Mouse (Mus musculus) kidney, embryonic 14.5 days (tissue): ENCODE data around the gene Tacc3. TPM values are rescaled to one million over a fixed set of nuclear protein-coding genes. Genes with fewer than 3 reads are reported as not detected.

Source experiments
- ATAC-seq: fragments of 200-750 bp; cut with Nextera tagmentation; 2 replicates; pipeline ENCODE4 v1.8.0; 2017; ENCODE audit warnings: moderate number of reproducible peaks, mild to moderate bottlenecking, moderate TSS enrichment, moderate library complexity; ENCODE audit not compliant: low FRiP score, low TSS enrichment
- H3K27ac ChIP-seq: fragments of 300-500 bp; sonication (generic); 2 replicates; pipeline ENCODE4 v1.5.1; 2014; ENCODE audit warnings: low read depth, mild to moderate bottlenecking, low read length, moderate library complexity, mixed read lengths
- H3K27me3 ChIP-seq: fragments of 300-500 bp; sonication (generic); 2 replicates; pipeline ENCODE4 v1.6.1; 2014; ENCODE audit warnings: mild to moderate bottlenecking, low read length; ENCODE audit not compliant: control insufficient read depth, insufficient read depth
- H3K36me3 ChIP-seq: fragments of 300-500 bp; sonication (generic); 2 replicates; pipeline ENCODE4 v1.6.1; 2014; ENCODE audit warnings: low read length, mixed read lengths; ENCODE audit not compliant: control insufficient read depth, insufficient read depth
- H3K4me1 ChIP-seq: fragments of 300-500 bp; sonication (generic); 2 replicates; pipeline ENCODE4 v1.6.1; 2014; ENCODE audit warnings: low read length, mixed read lengths; ENCODE audit not compliant: control insufficient read depth, insufficient read depth
- H3K4me2 ChIP-seq: fragments of 300-500 bp; sonication (generic); replicated peaks from 2 replicates; pipeline ENCODE4 v1.6.1; 2014; ENCODE audit warnings: low read depth, mild to moderate bottlenecking, low read length
- H3K4me3 ChIP-seq: fragments of 300-500 bp; sonication (generic); 2 replicates; pipeline ENCODE4 v1.5.1; 2014; ENCODE audit warnings: mild to moderate bottlenecking, low read length
- H3K9ac ChIP-seq: fragments of 300-500 bp; sonication (generic); 2 replicates; pipeline ENCODE4 v1.6.1; 2014; ENCODE audit warnings: low read depth, mild to moderate bottlenecking, low read length, moderate library complexity
- H3K9me3 ChIP-seq: fragments of 300-500 bp; sonication (generic); 2 replicates; pipeline ENCODE4 v1.6.1; 2016; ENCODE audit warnings: low read length; ENCODE audit not compliant: control insufficient read depth
- WGBS: fragments of 180-500 bp; shearing (Covaris S2); extraction: QIAGEN DNeasy Blood & Tissue Kit; methylation state at CpG from one replicate; pipeline ENCODE4 v1.1.7; 2014; 5-methylcytosine and 5-hydroxymethylcytosine counted together
- polyA plus RNA-seq: library from polyadenylated mRNA; unstranded; fragments of >200 nt; fragmentation: Nextera tagmentation; extraction: Ambion mirVana; gene quantifications from 2 replicates; pipeline ENCODE4 v1.2.1, GENCODE M21; 2014

The Tacc3 gene
- polyA plus RNA-seq, 1 experiment from 2014 or later = 205 TPM

DNA sequence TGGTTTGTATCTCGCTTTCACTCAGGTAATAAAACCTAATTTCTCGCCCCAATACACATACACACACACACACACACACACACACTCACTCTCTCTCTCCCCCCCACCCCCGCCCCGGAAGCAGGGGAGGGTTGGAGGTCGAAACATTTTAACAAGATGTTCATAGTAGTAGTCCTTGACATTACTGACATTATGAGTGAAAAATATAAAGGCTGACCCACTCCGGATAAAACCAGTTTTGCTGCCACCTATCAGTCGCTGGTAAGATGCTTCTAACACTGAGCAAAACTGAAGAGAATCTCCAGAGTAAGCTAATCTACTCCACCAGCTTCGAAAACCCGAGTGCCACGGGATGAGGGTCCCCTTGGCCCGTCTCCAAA lies 6.4 kb upstream of the Tacc3 start:
- no peaks in the 10 kb centered on the region for H3K27me3 ChIP-seq
- peaks cover 16% of the 10 kb centered on the region for H3K4me1 ChIP-seq
- H3K36me3 ChIP-seq = peaks cover 51% of the 10 kb centered on the region
- no peak for ATAC-seq
- H3K9ac ChIP-seq = peak overlapping the region; percentile 89
- peak overlapping the region; percentile 91 for H3K27ac ChIP-seq
- peak overlapping the region; percentile 70 for H3K4me2 ChIP-seq
- 1% methylated on average over 11 of the region's 11 CpGs for WGBS
- no peaks in the 10 kb centered on the region for H3K9me3 ChIP-seq
- peak overlapping the region; percentile 82 for H3K4me3 ChIP-seq

DNA sequence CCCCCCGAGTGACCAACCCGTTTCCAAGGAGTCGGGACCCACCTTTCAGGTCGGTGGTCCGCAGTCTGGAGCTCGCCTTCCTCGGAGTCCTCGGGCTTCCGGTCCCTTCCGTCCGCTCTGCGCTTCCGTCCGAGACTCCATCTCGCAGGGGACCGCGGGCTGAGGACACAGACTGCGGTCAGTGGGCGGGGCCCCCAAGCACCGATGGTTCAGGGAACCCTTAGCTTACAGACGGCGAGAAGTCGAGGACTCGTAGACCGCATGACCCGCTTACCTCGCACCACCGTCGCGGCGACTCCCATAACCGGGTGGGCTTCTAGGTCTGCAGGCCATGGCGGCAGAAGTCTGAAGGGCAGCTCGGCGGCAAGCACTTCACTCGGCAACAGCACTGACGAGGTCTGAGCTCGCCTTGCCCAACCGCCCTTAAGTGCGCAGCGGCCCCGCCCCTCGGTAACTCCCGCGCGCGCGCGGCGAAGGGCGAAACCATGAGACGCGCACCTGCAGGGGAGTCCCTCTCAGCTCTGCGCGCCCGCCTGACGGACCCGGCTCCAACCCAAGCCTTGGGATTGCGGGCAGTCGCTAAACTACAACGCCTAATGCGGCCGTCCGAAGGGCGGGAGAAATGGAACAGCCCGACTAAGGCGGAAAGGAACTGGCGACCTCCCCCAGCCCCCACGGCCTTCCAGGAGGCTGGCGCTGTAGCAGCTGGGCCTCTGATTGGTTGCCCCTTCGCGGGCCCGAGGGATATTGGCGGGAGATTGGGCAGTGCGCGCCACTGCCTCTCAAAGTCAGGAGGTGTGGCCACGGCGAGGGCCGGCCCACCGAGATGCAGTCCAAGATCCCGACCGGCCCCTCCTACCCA lies 5.8 kb upstream of the Tacc3 start, which contains the start of gene Slbp:
Gene Slbp, minus strand, starts transcription at position 654 of the 862 bp plus-strand sequence.
- H3K36me3 ChIP-seq = peaks cover 45% of the 10 kb centered on the region
- peak within 1 kb of the TSS; percentile 89 for H3K9ac ChIP-seq
- H3K4me3 ChIP-seq = peak within 1 kb of the TSS; percentile 82
- H3K4me2 ChIP-seq = peak within 1 kb of the TSS; percentile 70
- ATAC-seq = peak; percentile 96
- no peaks in the 10 kb centered on the region for H3K9me3 ChIP-seq
- H3K4me1 ChIP-seq = peaks cover 22% of the 10 kb centered on the region
- under 1% methylated on average over 82 of the region's 82 CpGs for WGBS
- no peaks in the 10 kb centered on the region for H3K27me3 ChIP-seq
- peak within 1 kb of the TSS; percentile 91 for H3K27ac ChIP-seq

DNA sequence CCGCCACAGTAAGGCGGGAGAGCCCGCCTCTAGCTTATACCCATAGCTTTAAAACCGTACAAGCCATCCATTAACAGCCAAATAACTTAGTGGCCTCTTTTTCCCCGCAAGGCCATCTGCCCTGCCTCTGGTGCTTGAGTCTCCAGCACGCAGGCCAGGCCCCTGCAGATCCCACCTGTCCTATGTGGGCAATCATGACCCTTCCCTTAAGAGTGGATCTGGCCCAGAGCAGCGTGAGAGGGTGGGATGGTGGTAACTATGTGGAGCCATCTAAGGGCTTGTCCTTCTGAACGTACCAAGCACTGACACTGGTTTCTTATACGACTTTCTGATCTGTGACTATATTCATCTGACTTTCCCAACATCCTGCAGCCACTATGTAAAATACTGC lies 5.2 kb upstream of the Tacc3 start:
- 1% methylated on average over 8 of the region's 9 CpGs for WGBS
- H3K4me2 ChIP-seq = peak overlapping the region; percentile 70
- H3K4me1 ChIP-seq = peaks cover 22% of the 10 kb centered on the region
- ATAC-seq = no peak; the same call in 1 of the 2 replicates
- peak overlapping the region; percentile 8; the same call in 1 of the 2 replicates for H3K9ac ChIP-seq
- no peaks in the 10 kb centered on the region for H3K9me3 ChIP-seq
- H3K27ac ChIP-seq = no peak overlapping the region
- no peaks in the 10 kb centered on the region for H3K27me3 ChIP-seq
- peaks cover 38% of the 10 kb centered on the region for H3K36me3 ChIP-seq
- H3K4me3 ChIP-seq = peak overlapping the region; percentile 82; the same call in 1 of the 2 replicates

DNA sequence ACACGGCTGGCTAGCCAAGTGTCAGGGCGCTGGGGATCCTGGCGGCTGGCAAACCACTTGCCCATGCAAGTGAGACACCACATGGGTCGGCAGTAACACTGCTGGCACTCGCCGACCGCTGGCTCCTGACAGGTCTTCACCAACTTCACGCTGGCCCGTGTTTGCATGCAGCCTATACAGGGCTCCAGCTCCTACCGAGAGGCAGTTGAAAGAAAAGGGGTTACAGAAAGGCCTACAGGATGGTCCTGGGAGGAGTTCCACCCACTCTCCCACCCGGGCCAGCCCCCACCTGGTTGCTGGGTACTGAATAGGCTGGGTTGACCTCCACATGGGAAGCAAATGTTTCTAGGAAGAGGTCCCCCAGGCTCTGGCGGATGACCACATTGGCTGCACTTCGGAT lies 3.5 kb upstream of the Tacc3 start:
- H3K9ac ChIP-seq = no peak overlapping the region
- H3K4me1 ChIP-seq = peaks cover 29% of the 10 kb centered on the region
- WGBS = 94% methylated on average over 13 of the region's 13 CpGs

DNA sequence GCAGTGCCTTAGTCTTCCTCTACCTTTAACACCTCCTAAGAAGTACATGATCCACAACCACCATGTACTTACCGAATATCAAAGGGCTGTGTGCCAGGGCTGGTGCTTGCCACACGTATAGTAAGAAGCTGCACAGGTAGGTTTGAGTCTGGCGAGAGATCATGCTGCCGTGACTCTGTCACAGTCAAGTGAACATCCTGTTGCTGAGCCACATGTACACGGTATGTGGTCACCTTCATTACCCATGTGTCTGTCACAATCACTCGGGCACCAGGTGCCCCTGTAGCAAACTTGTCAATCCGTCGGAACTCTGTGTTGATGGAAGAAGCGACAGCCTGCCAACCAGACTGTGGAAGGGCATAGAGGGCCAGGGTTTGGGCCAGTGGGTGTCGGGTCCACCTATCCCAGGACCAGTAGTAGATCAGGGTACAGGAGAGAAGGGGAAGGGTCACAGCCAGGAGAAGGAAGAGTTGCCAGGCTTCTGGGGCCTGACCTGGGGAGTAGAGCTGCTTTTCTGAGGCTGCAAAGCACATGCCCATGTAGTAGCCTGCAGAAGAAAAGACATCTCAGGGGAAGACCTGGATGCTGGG lies 2.6 kb upstream of the Tacc3 start:
- Histone ChIP-seq H3K27ac (no peak overlapping the region), H3K27me3 (no peaks in the 10 kb centered on the region), H3K36me3 (peaks cover 16% of the 10 kb centered on the region; the same call in 1 of the 2 replicates), H3K4me1 (peaks cover 23% of the 10 kb centered on the region), H3K9me3 (no peaks in the 10 kb centered on the region), H3K4me3 (no peak overlapping the region), H3K9ac (0 out of 2 replicates have a peak overlapping the region, but pooled peaks have one; percentile 4), H3K4me2 (no peak overlapping the region)
- 89% methylated on average over 10 of the region's 10 CpGs for WGBS
- ATAC-seq = no peak

More for the DNA sequence above, 3.5 kb upstream of the Tacc3 start:
- H3K9me3 ChIP-seq = no peaks in the 10 kb centered on the region
- ATAC-seq = no peak
- peaks cover 23% of the 10 kb centered on the region for H3K36me3 ChIP-seq
- no peak overlapping the region for H3K4me2 ChIP-seq
- H3K27me3 ChIP-seq = no peaks in the 10 kb centered on the region
- no peak overlapping the region for H3K27ac ChIP-seq
- H3K4me3 ChIP-seq = no peak overlapping the region

DNA sequence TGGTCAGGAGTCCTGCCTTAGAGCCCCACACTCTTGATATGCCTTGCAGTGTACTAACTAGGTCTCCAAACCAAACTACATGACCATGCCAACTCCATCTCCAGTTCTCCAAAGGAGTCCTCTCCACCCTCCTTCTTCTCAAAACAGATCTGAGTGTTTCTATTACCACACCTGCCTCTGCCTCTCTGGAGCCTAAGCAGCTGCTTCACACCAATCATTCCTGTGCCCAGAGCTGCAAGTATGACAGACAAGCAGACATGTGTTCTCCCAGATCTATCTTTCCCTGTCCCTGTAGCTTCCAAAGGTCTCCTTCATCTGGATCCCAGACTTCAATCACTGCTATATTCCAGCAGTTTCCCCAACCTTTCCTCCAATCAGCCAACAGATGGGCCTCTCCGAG lies 1.2 kb upstream of the Tacc3 start:
- Histone ChIP-seq H3K4me1 (peaks cover 15% of the 10 kb centered on the region), H3K9ac (peak overlapping the region; percentile 77), H3K9me3 (no peaks in the 10 kb centered on the region), H3K36me3 (peaks cover 28% of the 10 kb centered on the region; the same call in 1 of the 2 replicates), H3K27me3 (no peaks in the 10 kb centered on the region), H3K27ac (no peak overlapping the region), H3K4me2 (peak overlapping the region; percentile 92), H3K4me3 (peak overlapping the region; percentile 86)
- no peak for ATAC-seq
- 21% methylated on average over 1 of the region's 1 CpGs for WGBS

DNA sequence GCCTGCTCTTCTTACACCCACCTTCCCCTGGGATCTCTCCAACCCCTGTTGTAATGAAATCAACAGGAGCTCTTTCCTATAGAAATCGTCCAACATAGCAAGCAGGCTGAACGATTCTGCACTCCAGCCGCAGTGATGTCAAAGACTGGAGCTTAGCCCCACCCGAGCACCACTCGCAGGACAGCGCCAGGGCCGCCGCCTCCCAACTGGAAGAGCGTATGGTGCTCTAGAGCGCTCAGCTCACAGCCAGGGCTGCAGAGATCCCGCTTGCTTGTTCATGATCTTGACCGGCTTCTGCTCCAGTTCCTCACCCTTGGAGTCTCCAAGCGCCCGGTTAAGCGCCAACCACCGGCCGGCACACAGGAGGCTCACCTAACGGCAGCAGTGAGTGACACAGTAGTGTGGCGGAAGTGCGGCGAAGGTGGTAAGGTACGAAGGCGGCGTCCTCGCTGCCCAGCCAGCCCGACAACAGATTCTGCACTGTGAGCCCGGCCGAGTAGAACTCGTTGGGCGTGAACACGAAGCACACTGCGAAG lies 609 bp upstream of the Tacc3 start:
- ATAC-seq = peak; percentile 8
- WGBS = under 1% methylated on average over 32 of the region's 32 CpGs
- H3K4me1 ChIP-seq = peaks cover 15% of the 10 kb centered on the region

DNA sequence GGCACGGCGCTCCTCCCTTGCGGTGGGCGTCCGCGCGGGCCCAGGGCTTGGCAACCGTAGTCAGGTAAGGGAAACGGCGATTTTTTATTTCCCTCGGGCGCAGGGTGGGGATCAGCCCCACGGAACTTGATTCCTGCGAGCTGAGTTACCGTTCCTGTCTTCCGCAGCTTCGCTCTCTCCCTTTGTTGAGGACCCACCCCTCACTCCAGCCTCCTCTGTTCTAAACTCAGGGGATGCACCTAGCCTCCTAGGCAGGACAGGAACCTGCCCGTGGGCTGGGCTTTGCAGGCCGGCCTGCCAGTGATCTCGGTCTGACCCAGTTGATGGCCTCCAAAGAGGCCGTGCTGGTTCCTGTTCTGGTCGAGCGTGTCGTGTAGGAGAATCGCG lies 729 bp downstream of the Tacc3 start:
- H3K9ac ChIP-seq = peak overlapping the region; percentile 82
- peaks cover 15% of the 10 kb centered on the region for H3K4me1 ChIP-seq
- H3K4me3 ChIP-seq = peak overlapping the region; percentile 86
- H3K27ac ChIP-seq = peak overlapping the region; percentile 92
- H3K4me2 ChIP-seq = peak overlapping the region; percentile 77
- peaks cover 43% of the 10 kb centered on the region for H3K36me3 ChIP-seq
- ATAC-seq = peak; percentile 16
- H3K27me3 ChIP-seq = no peaks in the 10 kb centered on the region
- no peaks in the 10 kb centered on the region for H3K9me3 ChIP-seq
- WGBS = 0% methylated on average over 26 of the region's 26 CpGs

More for the DNA sequence above, 609 bp upstream of the Tacc3 start:
- Histone ChIP-seq H3K4me2 (peak overlapping the region; percentile 92), H3K27me3 (no peaks in the 10 kb centered on the region), H3K9ac (peak overlapping the region; percentile 77), H3K9me3 (no peaks in the 10 kb centered on the region), H3K36me3 (peaks cover 33% of the 10 kb centered on the region), H3K27ac (peak overlapping the region; percentile 69; the same call in 1 of the 2 replicates), H3K4me3 (peak overlapping the region; percentile 86)
